Mouse (Mus musculus) liver, embryonic 14.5 days (tissue): ENCODE measurements around the gene Bloc1s3. TPM values are rescaled to one million over a fixed set of nuclear protein-coding genes. Genes with fewer than 3 reads are reported as not detected.

Experiments used
- ATAC-seq: fragments of 200-750 bp; cut with Nextera tagmentation; 2 replicates; pipeline ENCODE4 v1.8.0; 2017; ENCODE audit warnings: moderate number of reproducible peaks, mild to moderate bottlenecking, moderate library complexity; ENCODE audit not compliant: insufficient read depth
- DNase-seq, 3 experiments: peaks; one replicate each; pipeline ENCODE4 v3.0.0-alpha.2; 2012 to 2013; ENCODE audit warnings: low read depth in 3 of 3, low spot score in 3 of 3
- H3K27ac ChIP-seq: fragments of 300-500 bp; sonication (generic); 2 replicates; pipeline ENCODE4 v1.5.1; 2014; ENCODE audit warnings: moderate library complexity, mild to moderate bottlenecking, control low read depth, inconsistent platforms
- H3K27me3 ChIP-seq: fragments of 300-500 bp; sonication (generic); 2 replicates; pipeline ENCODE4 v1.6.1; 2014; ENCODE audit warnings: mild to moderate bottlenecking, low read length, moderate library complexity; ENCODE audit not compliant: control insufficient read depth, insufficient read depth
- H3K36me3 ChIP-seq: fragments of 300-500 bp; sonication (generic); replicated peaks from 2 replicates; pipeline ENCODE4 v1.6.1; 2014; ENCODE audit warnings: low read depth; ENCODE audit not compliant: control insufficient read depth, insufficient read depth
- H3K4me1 ChIP-seq, 2 experiments: fragments of 200-500 bp in 1 of 2; fragments of 300-500 bp in 1 of 2; sonication (generic) in 1 of 2; replicated peaks; 2 replicates each; pipeline ENCODE4 v1.6.1; 2012 to 2014; ENCODE audit warnings: antibody characterized with exemption in 1 of 2, inconsistent platforms in 1 of 2, low read length in 1 of 2; ENCODE audit not compliant: control insufficient read depth in 2 of 2, insufficient read depth in 2 of 2
- H3K4me2 ChIP-seq: fragments of 300-500 bp; sonication (generic); 2 replicates; pipeline ENCODE4 v1.6.1; 2014; ENCODE audit warnings: low read depth, mild to moderate bottlenecking, control low read depth, moderate library complexity
- H3K4me3 ChIP-seq, 2 experiments: fragments of 200-500 bp in 1 of 2; fragments of 300-500 bp in 1 of 2; sonication (generic) in 1 of 2; 2 replicates each; pipeline ENCODE4 v1.5.1; 2012 to 2014; ENCODE audit warnings: low read depth in 2 of 2, low read length in 2 of 2, mild to moderate bottlenecking in 2 of 2, control low read depth in 1 of 2, inconsistent platforms in 1 of 2, moderate library complexity in 1 of 2; ENCODE audit not compliant: insufficient read depth in 1 of 2
- H3K9ac ChIP-seq: fragments of 300-500 bp; sonication (generic); replicated peaks from 2 replicates; pipeline ENCODE4 v1.6.1; 2014; ENCODE audit warnings: mild to moderate bottlenecking, control low read depth, moderate library complexity
- H3K9me3 ChIP-seq: fragments of 300-500 bp; sonication (generic); 2 replicates; pipeline ENCODE4 v1.6.1; 2016; ENCODE audit warnings: low read length, mixed read lengths; ENCODE audit not compliant: control insufficient read depth
- CTCF ChIP-seq: IDR thresholded peaks from 2 replicates; pipeline ENCODE4 v1.5.1; 2016; ENCODE audit warnings: antibody characterized with exemption, low read depth, control low read depth
- EP300 ChIP-seq: IDR thresholded peaks from 2 replicates; pipeline ENCODE4 v1.6.1; 2016; ENCODE audit warnings: antibody characterized with exemption, low read depth
- WGBS: fragments of 180-500 bp; shearing (Covaris S2); extraction: QIAGEN DNeasy Blood & Tissue Kit; methylation state at CpG from one replicate; pipeline ENCODE4 v1.1.7; 2014; ENCODE audit not compliant: insufficient replicate concordance; 5-methylcytosine and 5-hydroxymethylcytosine counted together
- polyA plus RNA-seq, 2 experiments: library from polyadenylated mRNA; depleted of rRNA in 1 of 2; stranded (reverse) in 1 of 2; unstranded in 1 of 2; fragments of >200 nt; fragmentation: Nextera tagmentation in 1 of 2; extraction: Ambion mirVana in 1 of 2; gene quantifications; 2 replicates each; pipeline versions ENCODE4 v1.2.1 to v1.2.3; 2012 to 2014

Bloc1s3 gene
- polyA plus RNA-seq, 2 experiments, result 0.39 to 2.0 TPM

- Histone ChIP-seq H3K27ac (no peak overlapping the region), H3K4me2 (no peak overlapping the region), H3K27me3 (no peaks in the 10 kb centered on the region), H3K4me1 (peaks cover 0 to 8% of the 10 kb centered on the region in 2 experiments), H3K4me3 (no peak overlapping the region), H3K36me3 (no peaks in the 10 kb centered on the region; the same call in none of the 2 replicates), H3K9ac (no peak overlapping the region), H3K9me3 (no peaks in the 10 kb centered on the region)
- DNase-seq, result no peak
- no peak for ATAC-seq
- TF ChIP-seq CTCF (no peak), EP300 (no peak)
- 76% methylated on average over 7 of the region's 7 CpGs for WGBS
These were observed 33.6 kb upstream of the Bloc1s3 start for GRCm38 (mm10) chr7:19541681-19542154.

GRCm38 (mm10) chr7:19540771-19541566 is 32.8 kb upstream of the Bloc1s3 start:
- no peak for ATAC-seq
- no peak overlapping the region for H3K27ac ChIP-seq
- DNase-seq, result no peak
- H3K27me3 ChIP-seq, result no peaks in the 10 kb centered on the region
- 88% methylated on average over 2 of the region's 2 CpGs for WGBS
- no peak overlapping the region for H3K4me3 ChIP-seq
- no peak overlapping the region for H3K4me2 ChIP-seq
- peaks cover 0 to 3% of the 10 kb centered on the region in 2 experiments; a peak in 2 of 4 replicates for H3K4me1 ChIP-seq
- TF ChIP-seq EP300, result no peak
- TF ChIP-seq CTCF, result no peak
- H3K9me3 ChIP-seq, result no peaks in the 10 kb centered on the region
- H3K36me3 ChIP-seq, result no peaks in the 10 kb centered on the region; the same call in none of the 2 replicates
- no peak overlapping the region for H3K9ac ChIP-seq

GRCm38 (mm10) chr7:19534676-19535075 is 26.5 kb upstream of the Bloc1s3 start:
- no peak for TF ChIP-seq EP300
- TF ChIP-seq CTCF, result no peak
- no peaks in the 10 kb centered on the region for H3K4me1 ChIP-seq

GRCm38 (mm10) chr7:19532240-19532639 is 24.1 kb upstream of the Bloc1s3 start:
- Histone ChIP-seq H3K9ac (no peak overlapping the region), H3K9me3 (no peaks in the 10 kb centered on the region), H3K36me3 (peaks cover 46% of the 10 kb centered on the region), H3K27me3 (no peaks in the 10 kb centered on the region), H3K4me1 (no peaks in the 10 kb centered on the region), H3K4me3 (no peak overlapping the region), H3K27ac (no peak overlapping the region), H3K4me2 (no peak overlapping the region)
- ATAC-seq, result no peak
- no peak for DNase-seq
- TF ChIP-seq EP300, result no peak
- TF ChIP-seq CTCF, result no peak
- WGBS, result 89% methylated on average over 14 of the region's 14 CpGs

More at GRCm38 (mm10) chr7:19534676-19535075, 26.5 kb upstream of the Bloc1s3 start:
- H3K27me3 ChIP-seq, result no peaks in the 10 kb centered on the region
- H3K27ac ChIP-seq, result no peak overlapping the region
- H3K4me3 ChIP-seq, result no peak overlapping the region
- no peak overlapping the region for H3K4me2 ChIP-seq
- H3K9ac ChIP-seq, result no peak overlapping the region
- WGBS, result 92% methylated on average over 10 of the region's 10 CpGs
- ATAC-seq (no peak; the same call in 1 of the 2 replicates), DNase-seq (no peak)
- H3K36me3 ChIP-seq, result peaks cover 46% of the 10 kb centered on the region
- H3K9me3 ChIP-seq, result no peaks in the 10 kb centered on the region

- ATAC-seq, result 0 out of 2 replicates have a peak, but pooled peaks have one; percentile 13
- TF ChIP-seq EP300, result no peak
- TF ChIP-seq CTCF, result peak; percentile 44
These were observed 22.9 kb upstream of the Bloc1s3 start for GRCm38 (mm10) chr7:19531077-19531476.

More at GRCm38 (mm10) chr7:19531077-19531476, 22.9 kb upstream of the Bloc1s3 start:
- WGBS, result 65% methylated on average over 10 of the region's 10 CpGs
- Histone ChIP-seq H3K27ac (no peak overlapping the region), H3K4me3 (no peak overlapping the region), H3K9ac (no peak overlapping the region), H3K4me2 (no peak overlapping the region), H3K9me3 (no peaks in the 10 kb centered on the region), H3K4me1 (no peaks in the 10 kb centered on the region), H3K27me3 (no peaks in the 10 kb centered on the region), H3K36me3 (peaks cover 46% of the 10 kb centered on the region)
- DNase-seq, result no peak
